Mouse (Mus musculus): Measurements from ENCODE around the gene Dnmbp. TPM values are rescaled to one million over a fixed set of nuclear protein-coding genes. Genes with fewer than 3 reads are reported as not detected.

Dnmbp gene
- polyA plus RNA-seq, 1 experiment from 2014 or later = 10.8 TPM

DNA sequence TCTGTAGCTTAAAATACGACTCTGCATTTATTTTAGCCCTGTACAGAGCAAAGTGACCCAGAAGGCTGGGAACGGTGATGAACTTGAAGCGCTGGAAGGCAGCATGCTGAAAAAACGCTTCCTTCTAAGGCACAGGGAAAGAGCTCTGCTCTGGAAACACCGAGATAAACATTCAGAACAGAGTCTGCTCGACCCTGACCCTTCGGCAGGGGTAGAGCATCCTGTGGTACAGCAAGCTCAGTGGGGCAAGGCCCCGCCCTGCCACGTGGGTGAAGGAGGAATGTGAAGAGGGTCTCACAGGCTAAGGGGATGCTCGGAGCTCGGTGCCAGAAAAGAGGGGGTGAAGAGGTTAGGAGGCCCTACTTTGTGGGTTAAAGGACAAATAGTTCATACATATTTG lies 1.6 kb downstream of the Dnmbp start:
- H3K4me1 ChIP-seq (replicated peaks) = peaks cover 19% of the 10 kb centered on the region
- H3K4me3 ChIP-seq = no peak overlapping the region
- H3K36me3 ChIP-seq = no peaks in the 10 kb centered on the region
- H3K27ac ChIP-seq = no peak overlapping the region
- H3K4me2 ChIP-seq = no peak overlapping the region
- no peak for ATAC-seq (ENCODE audit: low FRiP score)
- H3K9me3 ChIP-seq = no peaks in the 10 kb centered on the region
- no peak overlapping the region for H3K9ac ChIP-seq
- no peaks in the 10 kb centered on the region for H3K27me3 ChIP-seq
- WGBS = 41% methylated on average over 11 of the region's 11 CpGs

DNA sequence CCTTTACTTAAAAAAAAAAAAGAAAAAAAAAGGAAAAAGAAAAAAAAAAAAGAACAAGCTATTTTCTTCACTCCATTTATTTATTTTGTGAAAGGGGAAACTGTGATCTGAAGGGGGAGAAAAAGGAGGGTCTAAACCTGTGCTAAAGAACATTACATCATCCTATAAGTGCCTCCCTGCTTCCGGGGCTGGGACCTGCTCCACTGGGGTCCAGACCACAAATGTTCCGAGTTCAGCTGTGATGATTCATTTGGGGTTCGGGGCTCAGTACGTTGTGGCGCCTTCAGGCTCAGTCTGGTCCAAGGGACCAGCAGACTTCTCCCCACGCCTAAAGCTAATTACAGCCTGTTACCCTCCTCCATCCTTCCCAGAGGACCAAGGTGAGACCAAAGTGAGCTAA lies 9.1 kb downstream of the Dnmbp start:
- no peaks in the 10 kb centered on the region for H3K27me3 ChIP-seq
- H3K4me1 ChIP-seq (replicated peaks) = peaks cover 9% of the 10 kb centered on the region; the same call in 1 of the 2 replicates
- no peak overlapping the region for H3K9ac ChIP-seq
- no peaks in the 10 kb centered on the region for H3K9me3 ChIP-seq
- 94% methylated on average over 6 of the region's 6 CpGs for WGBS
- no peak for ATAC-seq (ENCODE audit: low FRiP score)
- H3K4me3 ChIP-seq = no peak overlapping the region
- no peak overlapping the region for H3K27ac ChIP-seq
- H3K4me2 ChIP-seq = no peak overlapping the region
- no peaks in the 10 kb centered on the region for H3K36me3 ChIP-seq

DNA sequence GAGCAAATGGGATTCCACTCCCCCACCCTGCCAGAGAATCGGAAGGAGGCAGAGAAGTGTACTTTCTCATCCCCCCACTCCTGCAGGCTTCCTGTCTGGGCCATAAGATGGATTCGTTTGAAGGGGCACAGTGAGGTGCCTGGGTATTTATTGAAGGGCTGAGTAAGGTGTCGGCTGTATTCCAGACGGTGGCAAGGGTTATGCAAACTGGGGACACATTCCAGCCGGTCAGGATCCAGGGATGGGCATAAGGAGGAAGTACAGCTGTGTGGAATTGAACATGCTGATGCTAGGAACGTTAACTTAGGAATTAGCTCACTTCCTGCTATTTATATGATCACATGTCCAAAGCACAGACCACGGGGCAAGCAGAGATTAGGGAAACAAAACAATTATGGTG lies 9.6 kb downstream of the Dnmbp start:
- Histone ChIP-seq H3K4me1 (replicated peaks) (peaks cover 13% of the 10 kb centered on the region; the same call in 1 of the 2 replicates), H3K27ac (no peak overlapping the region), H3K4me3 (no peak overlapping the region), H3K4me2 (no peak overlapping the region), H3K36me3 (no peaks in the 10 kb centered on the region), H3K9me3 (no peaks in the 10 kb centered on the region), H3K27me3 (no peaks in the 10 kb centered on the region), H3K9ac (no peak overlapping the region)
- ATAC-seq (ENCODE audit: low FRiP score) = no peak
- 36% methylated on average over 7 of the region's 7 CpGs for WGBS

DNA sequence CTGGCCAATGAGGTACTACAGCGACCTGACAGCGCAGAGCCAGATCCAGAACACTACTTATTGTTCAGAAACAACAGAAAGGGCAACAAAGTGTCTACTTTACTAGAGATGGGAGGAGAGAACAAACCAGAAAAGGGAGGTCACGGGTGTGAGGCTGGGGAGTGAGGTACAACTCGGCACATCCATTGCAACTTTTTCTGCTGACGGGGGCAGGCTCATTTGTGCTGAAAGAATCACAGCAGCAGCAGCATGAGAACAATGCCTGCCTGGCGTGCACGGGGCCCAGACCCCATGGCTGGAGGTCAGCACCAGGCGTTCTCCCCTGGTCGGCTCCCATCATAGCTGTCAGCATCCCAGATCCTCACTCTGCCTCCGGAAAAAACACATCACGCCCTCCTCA lies 10.1 kb downstream of the Dnmbp start:
- no peak overlapping the region for H3K27ac ChIP-seq
- no peak overlapping the region for H3K4me2 ChIP-seq
- 8% methylated on average over 11 of the region's 11 CpGs for WGBS
- H3K9ac ChIP-seq = no peak overlapping the region
- no peak overlapping the region for H3K4me3 ChIP-seq
- no peaks in the 10 kb centered on the region for H3K27me3 ChIP-seq
- H3K4me1 ChIP-seq (replicated peaks) = peaks cover 16% of the 10 kb centered on the region; the same call in 1 of the 2 replicates
- no peak for ATAC-seq (ENCODE audit: low FRiP score)
- no peaks in the 10 kb centered on the region for H3K9me3 ChIP-seq
- H3K36me3 ChIP-seq = no peaks in the 10 kb centered on the region

DNA sequence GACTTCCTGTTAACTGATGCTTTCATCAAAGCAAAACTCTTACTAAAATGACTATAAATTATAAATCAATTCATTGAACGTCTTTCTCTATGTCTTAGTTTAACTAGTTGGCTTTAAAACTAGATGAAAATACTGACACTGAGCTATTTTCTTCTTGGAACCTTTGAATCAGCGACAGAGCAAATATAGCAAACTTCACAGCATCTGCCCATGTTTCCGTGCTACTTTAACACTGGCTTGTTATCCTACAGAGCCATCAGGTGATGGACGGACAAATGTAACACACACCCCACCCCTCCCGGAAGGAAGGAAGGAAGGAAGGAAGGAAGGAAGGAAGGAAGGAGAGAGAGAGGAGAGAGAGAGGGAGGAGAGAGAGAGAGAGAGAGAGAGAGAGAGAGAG lies 12.0 kb downstream of the Dnmbp start:
- Histone ChIP-seq H3K36me3 (no peaks in the 10 kb centered on the region), H3K4me1 (replicated peaks) (peaks cover 17% of the 10 kb centered on the region; the same call in 1 of the 2 replicates), H3K27ac (no peak overlapping the region), H3K4me2 (no peak overlapping the region), H3K27me3 (no peaks in the 10 kb centered on the region), H3K9ac (no peak overlapping the region), H3K9me3 (no peaks in the 10 kb centered on the region), H3K4me3 (no peak overlapping the region)
- 80% methylated on average over 5 of the region's 5 CpGs for WGBS
- ATAC-seq (ENCODE audit: low FRiP score) = no peak

DNA sequence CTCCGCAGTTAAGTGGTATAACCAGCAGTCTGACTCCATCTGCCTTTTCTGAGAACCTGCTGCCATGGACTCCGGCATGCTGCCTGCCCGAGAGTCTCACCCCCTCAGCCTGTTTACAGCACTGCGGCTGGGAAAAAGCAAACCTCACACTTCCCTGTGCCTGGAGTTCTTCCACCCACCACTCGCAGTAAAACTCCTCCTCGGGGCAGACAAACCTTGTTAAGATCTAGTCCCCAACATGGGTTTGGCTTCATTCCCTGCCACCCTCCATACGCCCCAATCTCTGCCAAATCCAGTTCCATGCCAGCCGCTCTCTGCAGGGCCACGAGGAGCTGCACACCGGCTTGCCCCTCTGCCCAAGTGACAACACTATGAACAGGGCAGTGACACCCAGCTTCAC lies 12.9 kb downstream of the Dnmbp start:
- no peaks in the 10 kb centered on the region for H3K36me3 ChIP-seq
- no peaks in the 10 kb centered on the region for H3K27me3 ChIP-seq
- ATAC-seq (ENCODE audit: low FRiP score) = no peak
- H3K27ac ChIP-seq = no peak overlapping the region
- no peaks in the 10 kb centered on the region for H3K9me3 ChIP-seq
- WGBS = 80% methylated on average over 10 of the region's 10 CpGs
- H3K9ac ChIP-seq = no peak overlapping the region
- no peak overlapping the region for H3K4me3 ChIP-seq
- no peak overlapping the region for H3K4me2 ChIP-seq
- peaks cover 17% of the 10 kb centered on the region; the same call in 1 of the 2 replicates for H3K4me1 ChIP-seq (replicated peaks)

DNA sequence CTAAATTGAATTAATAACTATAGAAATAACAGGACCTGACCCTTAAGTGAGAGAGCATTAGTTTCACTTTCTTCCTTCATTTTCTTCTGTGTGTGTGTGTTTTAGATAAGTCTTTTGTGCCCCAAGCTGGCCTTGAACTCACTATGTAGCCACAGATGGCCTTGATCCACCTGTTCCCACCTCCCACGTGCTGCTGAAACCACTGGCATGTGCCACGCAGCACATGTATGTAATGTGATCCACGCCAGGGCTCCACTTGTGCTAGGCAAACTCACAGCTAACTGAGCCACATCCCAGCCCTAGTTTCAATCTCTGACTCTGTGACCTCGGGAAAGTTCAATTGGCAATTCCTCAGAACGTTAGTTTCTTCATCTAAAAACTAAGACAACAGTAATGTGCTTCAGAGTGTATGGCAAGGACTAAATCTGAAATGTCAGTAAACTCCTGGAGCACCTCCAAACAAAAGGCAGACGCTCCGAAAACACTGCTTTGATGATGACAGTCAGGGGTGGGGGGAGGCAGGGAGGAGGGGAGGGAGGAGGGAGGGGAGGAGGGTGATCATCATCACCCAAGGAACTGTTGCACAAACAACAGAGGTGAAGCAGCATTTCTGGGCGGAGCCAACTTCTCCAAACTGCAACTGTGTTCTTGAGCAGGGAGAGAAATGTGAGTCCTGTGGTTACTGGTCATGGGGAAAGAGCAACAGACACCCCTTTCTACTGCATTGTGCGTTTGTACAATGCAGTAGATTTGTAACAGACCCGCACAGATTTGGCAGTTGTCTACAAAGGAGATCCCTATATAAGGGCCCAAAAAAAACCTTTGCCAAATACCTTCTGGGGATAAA lies 13.6 kb downstream of the Dnmbp start:
- 76% methylated on average over 10 of the region's 10 CpGs for WGBS
- H3K4me1 ChIP-seq (replicated peaks) = peaks cover 17% of the 10 kb centered on the region; the same call in 1 of the 2 replicates
- H3K27me3 ChIP-seq = no peaks in the 10 kb centered on the region
- no peak overlapping the region for H3K9ac ChIP-seq
- H3K9me3 ChIP-seq = no peaks in the 10 kb centered on the region
- H3K4me2 ChIP-seq = no peak overlapping the region
- no peak for ATAC-seq (ENCODE audit: low FRiP score)
- no peaks in the 10 kb centered on the region for H3K36me3 ChIP-seq
- H3K27ac ChIP-seq = no peak overlapping the region
- H3K4me3 ChIP-seq = no peak overlapping the region

DNA sequence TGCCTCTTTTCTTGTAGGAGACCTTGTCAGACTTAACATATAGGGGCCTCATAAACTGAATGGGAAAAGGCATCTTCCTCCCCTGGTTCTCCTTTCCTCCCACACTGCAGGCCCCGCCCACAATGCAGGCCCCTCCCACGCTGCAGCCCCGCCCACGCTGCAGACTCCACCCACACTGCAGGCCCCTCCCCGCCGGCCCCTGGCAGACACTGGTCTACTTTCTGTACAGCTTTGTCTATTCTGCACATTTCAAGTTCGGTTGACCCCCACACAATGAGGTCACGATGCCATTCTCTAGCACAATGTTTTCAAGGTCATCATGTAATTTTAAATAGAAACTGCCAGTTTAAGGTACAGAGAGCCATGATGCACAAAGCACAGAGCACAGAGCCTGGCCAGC lies 15.6 kb downstream of the Dnmbp start:
- Histone ChIP-seq H3K4me3 (no peak overlapping the region), H3K9me3 (no peaks in the 10 kb centered on the region), H3K4me1 (replicated peaks) (peaks cover 16% of the 10 kb centered on the region), H3K36me3 (no peaks in the 10 kb centered on the region), H3K27ac (no peak overlapping the region), H3K27me3 (0 out of 2 replicates have a peak, but pooled peaks cover 7% of the 10 kb centered on the region), H3K4me2 (no peak overlapping the region), H3K9ac (no peak overlapping the region)
- no peak for ATAC-seq (ENCODE audit: low FRiP score)
- 73% methylated on average over 8 of the region's 8 CpGs for WGBS

DNA sequence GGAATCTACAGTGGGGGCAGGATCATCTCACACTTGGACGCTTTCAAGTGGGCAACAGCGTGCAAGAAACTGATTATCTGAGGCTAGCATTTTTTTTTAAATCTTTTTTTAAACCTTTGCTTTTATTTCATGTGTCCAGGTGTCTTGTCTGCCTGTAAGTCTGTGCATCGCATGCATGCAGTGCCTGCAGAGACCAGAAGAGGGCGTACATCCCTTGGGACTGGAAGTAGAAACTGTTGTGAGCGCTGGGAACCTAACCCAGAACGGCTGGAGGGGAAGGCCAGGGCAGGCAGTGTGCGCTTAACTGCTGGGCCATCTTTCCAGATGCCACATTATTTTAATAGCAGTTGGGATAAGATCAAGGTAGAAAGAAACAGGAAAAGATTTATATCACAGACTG lies 17.0 kb downstream of the Dnmbp start:
- Histone ChIP-seq H3K4me3 (no peak overlapping the region), H3K27me3 (0 out of 2 replicates have a peak, but pooled peaks cover 7% of the 10 kb centered on the region), H3K4me1 (replicated peaks) (peaks cover 16% of the 10 kb centered on the region), H3K4me2 (no peak overlapping the region), H3K9ac (no peak overlapping the region), H3K27ac (no peak overlapping the region), H3K9me3 (no peaks in the 10 kb centered on the region), H3K36me3 (no peaks in the 10 kb centered on the region)
- 95% methylated on average over 7 of the region's 7 CpGs for WGBS
- ATAC-seq (ENCODE audit: low FRiP score) = no peak

DNA sequence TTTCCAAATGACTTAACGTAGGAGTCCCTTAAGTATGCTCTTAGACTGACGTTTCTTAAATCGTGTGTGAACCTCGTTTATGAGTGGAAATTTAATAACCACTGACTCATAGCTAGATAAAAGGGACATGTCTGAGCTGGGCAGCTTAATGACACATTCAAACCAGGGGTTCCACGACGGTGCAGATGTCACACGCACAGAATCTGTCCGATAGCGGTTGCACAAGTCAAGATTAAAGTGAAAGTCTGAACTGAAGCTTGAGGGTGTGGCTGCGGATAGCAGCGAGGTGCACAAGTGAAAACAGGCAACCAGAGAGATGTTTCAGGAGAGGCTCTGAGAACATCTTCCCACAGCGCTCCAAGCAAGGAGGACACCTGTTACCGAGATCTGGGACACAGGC lies 18.6 kb downstream of the Dnmbp start:
- Histone ChIP-seq H3K9ac (no peak overlapping the region), H3K27me3 (0 out of 2 replicates have a peak, but pooled peaks cover 7% of the 10 kb centered on the region), H3K4me1 (replicated peaks) (peaks cover 16% of the 10 kb centered on the region), H3K9me3 (no peaks in the 10 kb centered on the region), H3K36me3 (no peaks in the 10 kb centered on the region), H3K4me2 (no peak overlapping the region), H3K27ac (no peak overlapping the region), H3K4me3 (no peak overlapping the region)
- 65% methylated on average over 13 of the region's 13 CpGs for WGBS
- ATAC-seq (ENCODE audit: low FRiP score) = no peak

DNA sequence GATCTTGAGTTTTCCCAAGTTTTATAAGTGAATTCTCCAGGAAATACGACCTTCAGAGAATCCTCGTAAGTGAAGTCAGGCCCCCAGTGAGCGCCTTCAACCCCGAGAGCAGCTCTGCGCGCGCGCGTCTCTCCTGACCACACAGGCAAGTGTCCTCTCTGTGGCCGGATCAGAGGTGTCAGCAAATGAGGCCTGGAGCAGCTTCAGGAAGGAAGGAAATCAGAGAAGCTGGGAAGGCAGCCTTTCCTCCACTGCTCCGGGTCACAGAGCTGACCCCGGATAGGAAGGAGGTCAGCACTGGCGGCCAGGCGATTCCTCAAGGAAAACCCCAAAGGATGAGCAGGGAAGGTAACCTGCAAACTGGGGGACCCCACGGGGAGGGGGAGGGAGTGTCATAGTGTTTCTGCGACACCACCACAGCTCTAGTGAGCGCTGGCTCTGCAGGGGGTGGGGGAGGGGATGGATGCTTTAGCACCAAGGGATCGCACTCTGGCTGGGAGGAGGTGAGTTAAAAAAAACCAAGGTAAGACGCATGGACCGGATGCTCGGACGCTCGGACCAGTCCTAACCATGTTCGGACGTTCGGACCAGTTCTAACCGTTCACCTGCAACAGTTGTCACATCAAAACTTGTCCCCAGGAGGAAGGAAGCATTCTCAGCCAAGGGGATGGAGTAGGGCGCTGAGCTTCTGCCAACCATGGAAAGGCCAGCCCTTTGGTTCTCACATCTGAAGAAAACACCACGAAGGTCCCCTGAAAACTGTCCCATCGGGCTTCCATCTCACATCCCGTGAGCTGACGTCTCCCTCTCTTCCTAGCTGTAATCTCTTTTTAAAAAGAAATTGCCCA lies 19.3 kb downstream of the Dnmbp start:
- peak overlapping the region; percentile 15 for H3K4me2 ChIP-seq
- no peak overlapping the region for H3K27ac ChIP-seq
- peak overlapping the region; percentile 29; the same call in 1 of the 2 replicates for H3K9ac ChIP-seq
- peaks cover 15% of the 10 kb centered on the region for H3K4me1 ChIP-seq (replicated peaks)
- H3K4me3 ChIP-seq = no peak overlapping the region
- 18% methylated on average over 32 of the region's 32 CpGs for WGBS
- no peak for ATAC-seq (ENCODE audit: low FRiP score)
- H3K27me3 ChIP-seq = 0 out of 2 replicates have a peak, but pooled peaks cover 7% of the 10 kb centered on the region
- no peaks in the 10 kb centered on the region for H3K9me3 ChIP-seq
- no peaks in the 10 kb centered on the region for H3K36me3 ChIP-seq

DNA sequence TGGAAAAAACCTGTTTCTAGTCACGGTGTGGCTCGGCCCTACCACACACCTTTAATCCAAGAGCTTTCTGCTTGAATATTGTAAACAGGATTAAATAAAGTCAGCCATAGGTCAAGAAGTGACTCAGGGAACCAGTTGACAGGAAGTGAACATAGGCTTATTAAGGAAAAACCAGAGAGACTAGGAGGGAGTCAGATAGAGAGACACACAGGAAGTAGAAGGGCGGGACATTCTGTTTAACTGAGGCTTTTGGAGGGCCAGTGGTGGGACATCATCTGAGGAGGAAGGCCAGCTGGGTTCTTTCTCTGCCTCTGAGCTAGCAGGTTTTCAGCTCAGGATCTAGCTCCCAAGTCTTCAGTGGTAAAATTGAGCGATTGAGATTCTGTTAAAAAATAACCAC lies 20.1 kb downstream of the Dnmbp start:
- no peak for ATAC-seq (ENCODE audit: low FRiP score)
- peaks cover 9% of the 10 kb centered on the region for H3K4me1 ChIP-seq (replicated peaks)
- 0 out of 2 replicates have a peak, but pooled peaks cover 7% of the 10 kb centered on the region for H3K27me3 ChIP-seq
- no peak overlapping the region for H3K27ac ChIP-seq
- no peak overlapping the region for H3K4me2 ChIP-seq
- 94% methylated on average over 4 of the region's 4 CpGs for WGBS
- no peaks in the 10 kb centered on the region for H3K36me3 ChIP-seq
- H3K9me3 ChIP-seq = no peaks in the 10 kb centered on the region
- H3K9ac ChIP-seq = no peak overlapping the region
- no peak overlapping the region for H3K4me3 ChIP-seq
